25 mouse cellular contexts compared by ENCODE assay signal in the genomic region with DNA sequence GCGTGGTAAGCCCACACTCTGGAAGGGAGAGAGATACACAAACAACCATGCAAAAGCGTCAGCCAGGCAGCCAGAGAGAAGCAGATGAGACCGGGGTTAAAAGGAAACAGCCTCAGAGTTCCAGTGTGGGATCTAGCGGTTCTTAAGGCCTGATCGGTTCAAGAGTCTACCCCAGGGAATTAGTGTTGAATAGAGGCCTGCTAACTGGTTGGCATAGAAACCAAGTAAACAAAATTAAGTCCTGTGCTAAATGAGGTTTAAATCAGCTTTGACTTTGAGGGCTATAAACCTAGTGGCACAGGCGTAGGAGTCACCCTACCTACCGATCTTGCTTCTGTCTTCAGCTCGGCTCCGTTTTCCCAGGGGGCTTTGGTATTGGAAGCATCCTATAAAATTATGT.
DNase-seq lines count a peak whose midpoint lies in the region; ATAC-seq and TF ChIP-seq lines count a peak whose summit lies in the region.
"Had no signal": no experiment of that assay in that cellular context is flagged by ENCODE, and none has a peak within 500 bp of the region (broad histone marks: within the 10 kb centered on the region; RNA-seq: fewer than 3 reads in every experiment).

No protein-coding gene starts in this region.

- peak overlapping the region; percentile 28; the same call in 1 of the 2 replicates for H3K4me2 ChIP-seq in kidney, embryonic 16.5 days (replicated peaks; ENCODE audit: low read depth, low read length)
- H3K4me2 ChIP-seq in midbrain, embryonic 14.5 days (ENCODE audit: low read length), result no peak overlapping the region
- H3K4me2 ChIP-seq: embryonic facial prominence, embryonic 13.5 days; forebrain, embryonic 12.5 days; limb, embryonic 15.5 days; neural tube, embryonic 12.5 days had no signal

- WGBS in kidney, embryonic 16.5 days, result 32% methylated on average over 9 of the region's 9 CpGs
- 55% methylated on average over 9 of the region's 9 CpGs for WGBS in midbrain, embryonic 14.5 days

- no peak overlapping the region for H3K9ac ChIP-seq in kidney, embryonic 16.5 days (replicated peaks; ENCODE audit: low read length)
- H3K9ac ChIP-seq in midbrain, embryonic 14.5 days (replicated peaks; ENCODE audit: low read length), result no peak overlapping the region
- H3K9ac ChIP-seq: embryonic facial prominence, embryonic 13.5 days; forebrain, embryonic 12.5 days; limb, embryonic 15.5 days; liver, embryonic 14.5 days; lung, embryonic 15.5 days; neural tube, embryonic 12.5 days had no signal

- peak overlapping the region; percentile 35; the same call in 1 of the 2 replicates for H3K4me3 ChIP-seq in gastrocnemius, adult 2 months
- H3K4me3 ChIP-seq in kidney, embryonic 16.5 days (ENCODE audit: low read length), result no peak overlapping the region
- H3K4me3 ChIP-seq in midbrain, embryonic 14.5 days (replicated peaks; ENCODE audit: low read depth, low read length), result no peak overlapping the region
- H3K4me3 ChIP-seq: embryonic facial prominence, embryonic 13.5 days; erythroblast, embryonic 14.5 days; forebrain, embryonic 12.5 days; limb, embryonic 15.5 days; megakaryocyte, embryonic 14.5 days; neural tube, embryonic 12.5 days had no signal

- peak; percentile 51; the same call in 1 of the 2 replicates for ATAC-seq in kidney, embryonic 16.5 days (ENCODE audit: low FRiP score, low TSS enrichment)
- no peak for ATAC-seq in midbrain, embryonic 14.5 days (ENCODE audit: low FRiP score, low TSS enrichment)
- ATAC-seq: CD4-positive, CD25-positive, alpha-beta regulatory T cell, adult 4 months; inflammation-experienced regulatory T-cells, adult 6 months had no signal

- intact Hi-C loops in gastrocnemius, adult 2 months (cut with DNase I), result no loop called here

- no peak for TF ChIP-seq CTCF in gastrocnemius, adult 2 months (IDR thresholded peaks at IDR 0.05)

- no peak for DNase-seq in gastrocnemius, adult 2 months
- no peak for DNase-seq in gastrocnemius, postnatal 25 days
- no peak for DNase-seq in kidney, postnatal 4 days
- DNase-seq in midbrain, embryonic 14.5 days, result peak; percentile 70
- DNase-seq in adrenal gland, postnatal 36 days, result no peak
- no peak for DNase-seq in urinary bladder, adult 18-20 months (ENCODE audit: low spot score in 2 of 2)
- DNase-seq: cerebellum, adult 18-20 months; cerebellum, postnatal 14 days; kidney, adult 2 months; left cerebral cortex, postnatal 4 days; lung, postnatal 36 days; right cerebral cortex, adult 18-20 months; thymus, adult 18-20 months; thymus, postnatal 36 days had no signal

- no peaks in the 10 kb centered on the region for H3K36me3 ChIP-seq in kidney, embryonic 16.5 days (ENCODE audit: insufficient read depth, low read length)
- no peaks in the 10 kb centered on the region for H3K36me3 ChIP-seq in midbrain, embryonic 14.5 days (ENCODE audit: control insufficient read depth, insufficient read depth, low read length)
- H3K36me3 ChIP-seq: embryonic facial prominence, embryonic 13.5 days; forebrain, embryonic 12.5 days; limb, embryonic 15.5 days; lung, embryonic 15.5 days; neural tube, embryonic 12.5 days had no signal

- H3K4me1 ChIP-seq in kidney, embryonic 16.5 days (ENCODE audit: insufficient read depth, low read length), result peaks cover 9% of the 10 kb centered on the region
- H3K4me1 ChIP-seq in midbrain, embryonic 14.5 days (ENCODE audit: control insufficient read depth, insufficient read depth, low read length), result no peaks in the 10 kb centered on the region
- H3K4me1 ChIP-seq: embryonic facial prominence, embryonic 13.5 days; limb, embryonic 15.5 days; lung, embryonic 15.5 days; megakaryocyte, embryonic 14.5 days; neural tube, embryonic 12.5 days had no signal

- no peaks in the 10 kb centered on the region for H3K27me3 ChIP-seq in kidney, embryonic 16.5 days (ENCODE audit: insufficient read depth, low read length)
- H3K27me3 ChIP-seq in midbrain, embryonic 14.5 days (ENCODE audit: control insufficient read depth, insufficient read depth, low read length), result no peaks in the 10 kb centered on the region
- H3K27me3 ChIP-seq: embryonic facial prominence, embryonic 13.5 days; forebrain, embryonic 12.5 days; limb, embryonic 15.5 days; lung, embryonic 15.5 days; megakaryocyte, embryonic 14.5 days; neural tube, embryonic 12.5 days had no signal

- no peak overlapping the region for H3K27ac ChIP-seq in gastrocnemius, adult 2 months
- no peak overlapping the region for H3K27ac ChIP-seq in kidney, embryonic 16.5 days (ENCODE audit: low read length)
- H3K27ac ChIP-seq in midbrain, embryonic 14.5 days (replicated peaks; ENCODE audit: low read depth, low read length), result peak overlapping the region; percentile 37; the same call in 1 of the 2 replicates
- H3K27ac ChIP-seq: embryonic facial prominence, embryonic 13.5 days; forebrain, embryonic 12.5 days; limb, embryonic 15.5 days; liver, embryonic 14.5 days; lung, embryonic 15.5 days; neural tube, embryonic 12.5 days had no signal

- peaks cover 3% of the 10 kb centered on the region for H3K9me3 ChIP-seq in kidney, embryonic 16.5 days (ENCODE audit: low read length)
- no peaks in the 10 kb centered on the region for H3K9me3 ChIP-seq in midbrain, embryonic 14.5 days (ENCODE audit: control insufficient read depth, low read length)
- H3K9me3 ChIP-seq: forebrain, embryonic 12.5 days; limb, embryonic 15.5 days; lung, embryonic 15.5 days; neural tube, embryonic 12.5 days had no signal
